Mouse (Mus musculus): ENCODE measurements around the gene Eif2b5.

The Eif2b5 gene

GRCm38 (mm10) chr16:20537601-20538320, 39.1 kb downstream of the Eif2b5 start:
- DNase-seq, result no peak

DNA sequence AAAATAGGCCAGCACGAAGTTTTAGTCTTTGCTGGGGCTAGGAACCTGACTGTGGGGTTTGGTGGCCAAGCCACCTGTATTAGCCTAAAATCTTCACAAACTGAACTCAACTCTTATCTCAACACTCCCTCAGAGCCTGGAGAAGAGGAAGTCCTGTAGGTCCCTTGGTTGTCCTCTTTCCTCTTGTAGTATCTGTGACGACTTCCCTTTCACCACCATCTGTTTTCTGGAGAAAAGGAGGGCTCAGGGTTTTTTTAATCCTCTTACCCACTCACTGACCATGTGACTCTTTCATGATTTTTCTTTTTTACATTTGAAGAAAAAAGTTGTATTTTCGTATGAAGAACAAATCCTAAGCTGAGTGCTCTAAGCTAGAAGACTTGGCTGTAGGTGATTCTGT, 41.0 kb downstream of the Eif2b5 start:
- DNase-seq, result no peak

DNA sequence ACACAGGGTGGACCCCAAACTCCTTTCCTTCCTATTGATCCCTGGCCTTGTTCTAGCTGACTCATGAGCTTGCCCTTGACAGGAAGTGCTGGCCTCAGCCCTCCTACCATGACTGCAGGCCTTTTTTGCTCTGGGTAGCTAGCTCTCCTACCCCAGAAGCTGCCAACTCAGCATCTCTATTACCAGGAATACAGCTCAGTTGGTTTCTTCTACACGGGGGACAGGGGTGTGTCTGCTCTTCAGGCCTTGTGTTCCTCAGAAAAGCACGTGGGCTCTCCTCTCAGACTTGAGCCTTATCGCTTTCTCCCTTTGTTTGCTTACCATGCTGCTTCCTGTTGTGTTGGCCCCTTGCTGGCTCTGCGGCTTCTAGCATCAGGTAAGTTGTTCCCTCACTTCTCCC, 41.8 kb downstream of the Eif2b5 start:
- DNase-seq, result no peak

DNA sequence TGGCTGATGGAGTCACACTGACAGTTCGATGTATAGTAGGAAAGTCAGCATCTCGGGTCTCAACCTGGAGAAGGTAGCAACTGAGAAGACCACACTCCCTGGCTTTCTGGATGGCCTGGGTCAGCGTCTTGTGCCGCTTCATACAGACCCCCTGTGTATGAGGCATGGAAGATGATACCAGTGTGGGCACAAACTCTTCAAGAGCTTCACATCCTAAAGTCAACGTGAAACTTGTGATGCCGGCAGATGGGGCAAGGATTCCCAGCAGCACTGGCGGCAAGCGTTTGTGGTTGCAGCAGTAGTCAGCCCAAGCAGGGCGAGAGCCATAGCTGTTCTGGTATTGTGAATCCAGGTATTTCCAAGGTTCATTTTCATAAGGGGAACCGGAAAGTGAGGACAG, 47.1 kb downstream of the Eif2b5 start:
- DNase-seq, result no peak

GRCm38 (mm10) chr16:20547423-20547822, 48.8 kb downstream of the Eif2b5 start:
- DNase-seq, result no peak

GRCm38 (mm10) chr16:20548096-20548948, 49.7 kb downstream of the Eif2b5 start, which contains the start of gene Abcf3:
Gene Abcf3, plus strand, starts transcription at chr16:20548577.
- DNase-seq, result peak; percentile 96 to 98

DNA sequence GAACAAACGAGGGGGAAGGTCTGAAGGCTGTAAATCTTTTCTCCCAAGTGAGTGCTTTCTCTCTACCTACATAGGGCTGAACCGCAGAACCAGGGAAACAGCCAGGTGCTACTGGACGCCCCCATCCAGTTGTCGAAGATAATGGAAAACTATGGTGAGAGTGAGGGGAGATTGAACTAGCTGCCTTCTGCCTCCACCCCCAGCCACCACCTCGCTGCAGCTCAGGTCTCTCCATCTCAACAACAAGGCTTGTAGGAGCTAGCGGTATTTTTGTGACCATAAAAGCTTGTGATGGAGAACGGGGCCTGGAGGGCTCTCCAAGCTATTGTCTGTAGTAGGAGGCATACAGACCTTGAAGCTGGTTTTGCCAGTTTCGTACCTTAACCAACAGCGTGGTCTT, 50.5 kb downstream of the Eif2b5 start:
- DNase-seq, result no peak

GRCm38 (mm10) chr16:20551691-20552090, 53.1 kb downstream of the Eif2b5 start:
- DNase-seq, result no peak

GRCm38 (mm10) chr16:20552594-20552993, 54.0 kb downstream of the Eif2b5 start:
- no peak for DNase-seq

DNA sequence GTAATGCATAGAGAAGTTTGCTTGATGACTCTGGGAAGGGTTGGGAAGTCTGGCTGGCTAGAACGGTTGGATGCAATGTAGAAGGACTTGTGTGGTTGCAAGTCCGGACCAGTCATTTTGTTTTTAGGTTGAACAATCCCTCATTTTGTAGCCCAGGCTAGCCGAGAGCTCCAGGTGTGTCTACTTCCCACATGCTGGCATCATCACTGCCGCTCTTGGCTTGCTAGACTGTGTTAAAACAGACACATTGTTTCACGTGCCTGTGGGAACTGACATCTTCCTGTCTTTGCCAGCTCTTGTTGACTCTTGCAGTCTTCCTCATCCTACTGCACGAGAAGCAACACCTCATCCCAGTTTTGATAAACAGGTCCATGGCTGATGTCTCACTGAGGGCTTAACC, 56.4 kb downstream of the Eif2b5 start:
- DNase-seq, result no peak

DNA sequence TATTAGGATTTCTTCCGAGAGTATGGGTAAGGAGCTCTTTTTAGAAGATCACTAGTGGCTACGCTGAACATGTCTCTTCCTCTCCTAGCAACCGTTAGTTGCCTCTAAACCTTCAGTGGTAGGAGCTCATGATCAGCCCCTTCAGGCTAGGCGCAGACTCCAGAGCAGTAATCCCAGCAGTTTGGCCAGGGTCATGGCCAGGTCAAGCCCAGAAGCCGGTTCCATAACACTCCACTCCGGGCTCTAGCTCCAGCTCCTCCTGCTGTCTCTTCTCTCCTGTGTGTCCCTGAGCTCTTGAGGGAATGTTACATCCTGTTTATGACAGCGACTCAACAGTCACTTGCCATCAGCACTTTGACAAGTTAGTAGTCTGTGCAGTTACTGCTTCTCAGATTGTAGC, 58.8 kb downstream of the Eif2b5 start:
- no peak for DNase-seq
